ENCODE assay signal across 27 mouse cellular contexts in the genomic region with DNA sequence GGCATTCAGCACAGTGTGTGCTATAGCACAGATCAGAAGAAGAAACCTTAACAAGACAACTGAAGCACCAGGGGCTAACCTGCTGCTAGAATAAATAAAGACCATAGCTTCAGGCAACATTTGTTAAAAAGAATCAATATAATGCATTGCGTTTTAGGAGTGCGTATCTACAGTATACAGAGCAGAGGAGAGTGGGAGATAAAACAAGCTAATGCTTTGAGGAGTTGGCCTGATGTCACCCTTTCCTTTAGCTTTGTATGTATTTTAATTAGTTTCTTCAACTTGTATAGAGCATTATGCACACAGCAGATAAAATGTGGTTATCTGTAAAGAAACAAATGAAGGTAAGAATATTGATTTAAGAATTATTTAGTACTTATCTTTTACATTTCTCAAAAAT. TPM values are rescaled to one million over a fixed set of nuclear protein-coding genes. Genes with fewer than 3 reads are reported as not detected.
"Had no signal": no experiment of that assay in that cellular context is flagged by ENCODE, and none has a peak within 500 bp of the region (broad histone marks: within the 10 kb centered on the region; RNA-seq: fewer than 3 reads in every experiment).

No protein-coding gene starts in this region.

- H3K4me3 ChIP-seq: heart, adult 2 months; heart, embryonic 13.5 days; heart, embryonic 15.5 days; hindbrain, embryonic 13.5 days; hindbrain, embryonic 15.5 days; kidney, embryonic 15.5 days; left cerebral cortex, adult 2 months; limb, embryonic 10.5 days; limb, embryonic 12.5 days; liver, embryonic 13.5 days had no signal

- H3K27me3 ChIP-seq: heart, embryonic 13.5 days; heart, embryonic 15.5 days; hindbrain, embryonic 13.5 days; hindbrain, embryonic 15.5 days; kidney, embryonic 15.5 days; limb, embryonic 12.5 days; liver, embryonic 13.5 days had no signal

- H3K9ac ChIP-seq: heart, embryonic 13.5 days; heart, embryonic 15.5 days; hindbrain, embryonic 13.5 days; hindbrain, embryonic 15.5 days; kidney, embryonic 15.5 days; limb, embryonic 12.5 days; liver, embryonic 13.5 days had no signal

- H3K36me3 ChIP-seq: heart, embryonic 15.5 days; hindbrain, embryonic 13.5 days had no signal

- H3K4me1 ChIP-seq: hindbrain, embryonic 15.5 days had no signal

- DNase-seq: gastrocnemius, postnatal 14 days; gastrocnemius, postnatal 36 days; heart, adult 11 months; heart, adult 2 months; heart, postnatal 14 days; heart, postnatal 36 days; kidney, adult 11 months; kidney, adult 2 months; kidney, adult 9 months; kidney, postnatal 14 days; kidney, postnatal 36 days; layer of hippocampus, adult 9-11 months; layer of hippocampus, postnatal 36 days; liver; liver, embryonic 13.5 days had no signal

- H3K9me3 ChIP-seq: heart, embryonic 13.5 days; heart, embryonic 15.5 days; hindbrain, embryonic 13.5 days; hindbrain, embryonic 15.5 days; kidney, embryonic 15.5 days; limb, embryonic 10.5 days; limb, embryonic 12.5 days; liver, embryonic 13.5 days had no signal

- H3K27ac ChIP-seq: heart, adult 2 months; heart, embryonic 13.5 days; heart, embryonic 15.5 days; hindbrain, embryonic 13.5 days; hindbrain, embryonic 15.5 days; hindbrain, postnatal 0 days; kidney, embryonic 15.5 days; kidney, postnatal 0 days; left cerebral cortex, adult 2 months; limb, embryonic 10.5 days; limb, embryonic 12.5 days; liver, embryonic 13.5 days had no signal

- ATAC-seq: hindbrain, postnatal 0 days; intestine, embryonic 16.5 days had no signal

RNA-seq across cellular contexts. Expression of gene Angptl1, which starts 18.3 kb away (rescaled TPM):
- total RNA-seq: hematopoietic stem cell, adult 5-6 weeks had no signal
